Mouse (Mus musculus): ENCODE results near the gene Bcl10. TPM values are rescaled to one million over a fixed set of nuclear protein-coding genes. Genes with fewer than 3 reads are reported as not detected.
A peak's percentile ranks its signal among the peaks of the same experiment; 100 is the strongest.
"Not testable (repeated sequence)": the region's sequence is repeated elsewhere in the genome, so short reads cannot be mapped to it uniquely, and the experiment has no call there.

The Bcl10 gene
- polyA plus RNA-seq, 1 experiment from 2014 or later, result 40.9 TPM

GRCm38 (mm10) chr3:145890346-145891132 is 32.1 kb upstream of the Bcl10 start:
- whole genome bisulfite sequencing, result 38% methylated on average over 18 of the region's 18 CpGs
- ATAC-seq (ENCODE audit: low FRiP score), result peak; percentile 91
- peak overlapping the region; percentile 64 for H3K27ac ChIP-seq
- H3K36me3 ChIP-seq, result peaks cover 5% of the 10 kb centered on the region; the same call in 1 of the 2 replicates
- no peak overlapping the region for H3K4me3 ChIP-seq
- 0 out of 2 replicates have a peak, but pooled peaks cover 7% of the 10 kb centered on the region for H3K27me3 ChIP-seq
- H3K9ac ChIP-seq, result no peak overlapping the region
- H3K4me1 ChIP-seq (replicated peaks), result peaks cover 29% of the 10 kb centered on the region
- no peak overlapping the region for H3K4me2 ChIP-seq
- H3K9me3 ChIP-seq, result no peaks in the 10 kb centered on the region

GRCm38 (mm10) chr3:145892451-145892850 is 30.2 kb upstream of the Bcl10 start:
- H3K27ac ChIP-seq, result no peak overlapping the region
- WGBS, result 85% methylated on average over 3 of the region's 3 CpGs
- H3K27me3 ChIP-seq, result 0 out of 2 replicates have a peak, but pooled peaks cover 7% of the 10 kb centered on the region
- H3K9ac ChIP-seq, result no peak overlapping the region
- H3K4me2 ChIP-seq, result no peak overlapping the region
- peaks cover 25% of the 10 kb centered on the region for H3K4me1 ChIP-seq (replicated peaks)
- no peaks in the 10 kb centered on the region for H3K9me3 ChIP-seq
- H3K4me3 ChIP-seq, result no peak overlapping the region
- H3K36me3 ChIP-seq, result peaks cover 8% of the 10 kb centered on the region; the same call in 1 of the 2 replicates
- no peak for ATAC-seq (ENCODE audit: low FRiP score)

- H3K4me3 ChIP-seq, result no peak overlapping the region
- H3K9ac ChIP-seq, result no peak overlapping the region
- no peak for ATAC-seq (ENCODE audit: low FRiP score)
- H3K36me3 ChIP-seq, result peaks cover 8% of the 10 kb centered on the region; the same call in 1 of the 2 replicates
- peak overlapping the region; percentile 10; the same call in 1 of the 2 replicates for H3K27ac ChIP-seq
- H3K4me1 ChIP-seq (replicated peaks), result peaks cover 25% of the 10 kb centered on the region
- H3K27me3 ChIP-seq, result 0 out of 2 replicates have a peak, but pooled peaks cover 6% of the 10 kb centered on the region
- no peaks in the 10 kb centered on the region for H3K9me3 ChIP-seq
- WGBS, result 50% methylated on average over 12 of the region's 12 CpGs
- no peak overlapping the region for H3K4me2 ChIP-seq
Observed at GRCm38 (mm10) chr3:145894131-145894530, 28.5 kb upstream of the Bcl10 start.

GRCm38 (mm10) chr3:145897749-145898148 is 24.9 kb upstream of the Bcl10 start:
- Histone ChIP-seq H3K4me1 (replicated peaks) (peaks cover 6% of the 10 kb centered on the region), H3K27ac (no peak overlapping the region), H3K9me3 (no peaks in the 10 kb centered on the region), H3K36me3 (peaks cover 8% of the 10 kb centered on the region; the same call in 1 of the 2 replicates), H3K4me3 (no peak overlapping the region), H3K4me2 (no peak overlapping the region), H3K27me3 (no peaks in the 10 kb centered on the region), H3K9ac (no peak overlapping the region)
- 84% methylated on average over 11 of the region's 11 CpGs for WGBS
- ATAC-seq (ENCODE audit: low FRiP score), result no peak

- peaks cover 8% of the 10 kb centered on the region; the same call in 1 of the 2 replicates for H3K36me3 ChIP-seq
- no peak overlapping the region for H3K4me2 ChIP-seq
- no peaks in the 10 kb centered on the region for H3K27me3 ChIP-seq
- H3K9me3 ChIP-seq, result no peaks in the 10 kb centered on the region
- no peak overlapping the region for H3K4me3 ChIP-seq
- H3K27ac ChIP-seq, result no peak overlapping the region
- H3K4me1 ChIP-seq (replicated peaks), result no peaks in the 10 kb centered on the region; the same call in 1 of the 2 replicates
- ATAC-seq (ENCODE audit: low FRiP score), result no peak
- no peak overlapping the region for H3K9ac ChIP-seq
- WGBS, result 86% methylated on average over 8 of the region's 8 CpGs
Observed at GRCm38 (mm10) chr3:145899832-145900231, 22.8 kb upstream of the Bcl10 start.

GRCm38 (mm10) chr3:145903530-145903929 is 19.1 kb upstream of the Bcl10 start:
- Histone ChIP-seq H3K9me3 (no peaks in the 10 kb centered on the region), H3K4me1 (replicated peaks) (no peaks in the 10 kb centered on the region; the same call in 1 of the 2 replicates), H3K4me2 (no peak overlapping the region), H3K4me3 (no peak overlapping the region), H3K27ac (no peak overlapping the region), H3K36me3 (no peaks in the 10 kb centered on the region), H3K9ac (no peak overlapping the region), H3K27me3 (no peaks in the 10 kb centered on the region)
- no peak for ATAC-seq (ENCODE audit: low FRiP score)
- 91% methylated on average over 8 of the region's 8 CpGs for WGBS

- H3K4me3 ChIP-seq, result 0 out of 2 replicates have a peak overlapping the region, but pooled peaks have one; percentile 14
- H3K4me2 ChIP-seq, result peak overlapping the region; percentile 43
- no peaks in the 10 kb centered on the region for H3K27me3 ChIP-seq
- H3K4me1 ChIP-seq (replicated peaks), result no peaks in the 10 kb centered on the region
- H3K9me3 ChIP-seq, result no peaks in the 10 kb centered on the region
- H3K9ac ChIP-seq, result no peak overlapping the region
- 50% methylated on average over 22 of the region's 22 CpGs for WGBS
- ATAC-seq (ENCODE audit: low FRiP score), result peak; percentile 57
- no peak overlapping the region for H3K27ac ChIP-seq
- no peaks in the 10 kb centered on the region for H3K36me3 ChIP-seq
Observed at GRCm38 (mm10) chr3:145904850-145905776, 17.5 kb upstream of the Bcl10 start.

- Histone ChIP-seq H3K4me1 (replicated peaks) (no peaks in the 10 kb centered on the region), H3K4me2 (no peak overlapping the region), H3K27me3 (no peaks in the 10 kb centered on the region), H3K9me3 (no peaks in the 10 kb centered on the region), H3K36me3 (no peaks in the 10 kb centered on the region), H3K4me3 (no peak overlapping the region), H3K9ac (no peak overlapping the region), H3K27ac (no peak overlapping the region)
- no peak for ATAC-seq (ENCODE audit: low FRiP score)
- WGBS, result 91% methylated on average over 9 of the region's 9 CpGs
Observed at GRCm38 (mm10) chr3:145906582-145906981, 16.0 kb upstream of the Bcl10 start.

GRCm38 (mm10) chr3:145912512-145912911 is 10.1 kb upstream of the Bcl10 start:
- H3K4me2 ChIP-seq, result no peak overlapping the region
- no peaks in the 10 kb centered on the region for H3K27me3 ChIP-seq
- no peak overlapping the region for H3K9ac ChIP-seq
- WGBS, result 93% methylated on average over 7 of the region's 7 CpGs
- no peak overlapping the region for H3K27ac ChIP-seq
- no peak for ATAC-seq (ENCODE audit: low FRiP score)
- H3K4me1 ChIP-seq (replicated peaks), result no peaks in the 10 kb centered on the region
- no peaks in the 10 kb centered on the region for H3K36me3 ChIP-seq
- H3K9me3 ChIP-seq, result no peaks in the 10 kb centered on the region
- no peak overlapping the region for H3K4me3 ChIP-seq

- Histone ChIP-seq H3K4me2 (no peak overlapping the region), H3K9me3 (no peaks in the 10 kb centered on the region), H3K27ac (no peak overlapping the region), H3K27me3 (no peaks in the 10 kb centered on the region), H3K9ac (no peak overlapping the region), H3K4me3 (no peak overlapping the region), H3K4me1 (replicated peaks) (no peaks in the 10 kb centered on the region), H3K36me3 (no peaks in the 10 kb centered on the region)
- WGBS, result 85% methylated on average over 6 of the region's 6 CpGs
- no peak for ATAC-seq (ENCODE audit: low FRiP score)
Observed at GRCm38 (mm10) chr3:145913263-145913662, 9.3 kb upstream of the Bcl10 start.

- not testable (repeated sequence) for H3K4me3 ChIP-seq; H3K27ac ChIP-seq; H3K4me2 ChIP-seq; H3K9ac ChIP-seq; H3K36me3 ChIP-seq; H3K27me3 ChIP-seq; ATAC-seq (ENCODE audit: low FRiP score); H3K4me1 ChIP-seq (replicated peaks); H3K9me3 ChIP-seq
- WGBS, result 71% methylated on average over 7 of the region's 7 CpGs
Observed at GRCm38 (mm10) chr3:145913942-145914341, 8.7 kb upstream of the Bcl10 start.

GRCm38 (mm10) chr3:145916374-145916773 is 6.2 kb upstream of the Bcl10 start:
- Histone ChIP-seq H3K27ac (no peak overlapping the region), H3K4me3 (no peak overlapping the region), H3K9ac (no peak overlapping the region), H3K36me3 (no peaks in the 10 kb centered on the region), H3K9me3 (no peaks in the 10 kb centered on the region), H3K4me2 (no peak overlapping the region), H3K27me3 (no peaks in the 10 kb centered on the region), H3K4me1 (replicated peaks) (no peaks in the 10 kb centered on the region)
- 89% methylated on average over 5 of the region's 5 CpGs for WGBS
- ATAC-seq (ENCODE audit: low FRiP score), result no peak
